Mouse (Mus musculus) adipose tissue, adult 10 weeks (tissue): ENCODE measurements around the gene Vangl1. TPM values are rescaled to one million over a fixed set of nuclear protein-coding genes. Genes with fewer than 3 reads are reported as not detected.

Source experiments
- polyA plus RNA-seq: library from polyadenylated mRNA; stranded (reverse); fragments of 350-450 nt; fragmentation: Illumina TruSeq; extraction: RNeasy Lipid Tissue Mini Kit (QIAGEN cat#74804); gene quantifications from one replicate; pipeline ENCODE4 v1.2.3, GENCODE M21; 2014; ENCODE audit warnings: low read depth, low replicate concordance

Gene Vangl1
- 15.0 TPM for polyA plus RNA-seq

DNA sequence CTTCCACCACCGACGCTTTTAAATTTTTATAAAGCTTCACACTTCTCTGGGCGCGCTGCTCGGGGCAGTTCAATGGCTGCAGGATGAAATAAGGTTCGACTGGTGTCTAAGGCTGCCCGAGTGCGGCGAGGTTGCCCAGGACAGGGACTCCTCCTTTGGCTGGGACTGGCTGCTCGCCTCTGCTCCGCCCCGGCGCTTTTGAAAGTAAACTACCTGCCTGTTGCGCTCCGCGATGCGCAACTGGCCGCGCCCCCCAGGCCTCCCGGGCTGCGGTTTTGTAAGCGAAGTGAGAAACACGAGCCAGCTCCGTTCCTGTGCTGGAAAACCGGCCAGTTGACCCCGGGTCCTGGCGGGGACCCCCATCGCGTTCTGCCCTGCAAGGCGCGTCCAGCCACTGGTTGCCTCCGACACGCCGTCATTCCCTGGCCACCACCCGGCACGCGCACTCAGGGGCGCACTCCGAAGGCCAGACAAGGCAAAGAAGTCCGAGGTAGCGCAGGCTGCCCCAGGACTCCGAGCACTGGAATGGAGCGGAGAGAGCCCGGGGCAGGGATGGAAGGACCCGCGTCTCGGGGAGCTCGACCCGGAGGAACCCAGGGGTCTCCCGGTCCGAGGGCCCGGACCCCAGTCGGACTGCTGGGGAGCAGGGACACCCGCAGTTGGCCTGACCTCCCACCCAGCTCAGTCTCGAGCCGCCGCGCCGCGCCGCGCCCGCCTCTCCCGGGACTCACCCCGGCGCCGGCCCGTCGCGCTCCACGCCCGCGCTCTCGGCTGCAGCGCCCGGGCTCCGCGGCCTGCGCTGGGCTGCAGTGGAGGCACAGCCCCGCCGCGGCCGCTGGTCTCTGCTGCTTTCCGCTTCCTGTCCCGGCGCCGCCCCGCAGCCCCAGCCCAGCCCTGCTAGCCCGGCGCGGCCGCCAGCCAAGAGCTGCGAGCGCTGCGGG lies at the start of gene Vangl1:
TSS of gene Vangl1 (minus strand) at position 913 of the 941 bp plus-strand sequence.

Other genes starting within 250 kb of the Vangl1 start
- not detected for gene Nhlh2, start 194.6 kb downstream of the Vangl1 start, polyA plus RNA-seq
- gene Casq2, start 118.3 kb downstream of the Vangl1 start, polyA plus RNA-seq, result 11.4 TPM